Mouse (Mus musculus) heart, postnatal 0 days (tissue): ENCODE data around the gene Kcnj6.

ENCODE experiments used
- CTCF ChIP-seq: IDR thresholded peaks from 2 replicates; pipeline ENCODE4 v1.5.1; 2016; ENCODE audit warnings: antibody characterized with exemption, control low read depth, low read depth
- EP300 ChIP-seq: IDR thresholded peaks from 2 replicates; pipeline ENCODE4 v1.6.1; 2016; ENCODE audit warnings: antibody characterized with exemption, low read depth

DNA sequence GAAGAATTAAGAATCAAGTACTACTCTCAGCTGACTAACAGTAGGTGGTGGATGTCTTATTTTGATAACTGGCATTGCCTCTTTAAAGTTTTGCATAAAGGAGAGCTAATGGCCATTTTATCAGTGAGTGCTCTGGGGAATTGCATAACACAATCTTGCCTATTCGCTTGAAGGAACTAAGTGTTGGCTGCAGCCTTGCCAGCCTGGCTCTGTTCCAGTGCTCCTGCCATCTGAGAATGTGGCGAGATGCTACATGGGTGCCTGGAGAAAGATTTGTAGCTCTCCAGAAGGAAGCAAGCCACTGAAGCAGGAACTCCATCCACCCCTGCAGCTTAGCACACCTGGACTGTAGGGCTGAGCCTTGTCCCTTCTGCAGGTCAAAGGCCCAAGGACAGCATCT is 107.4 kb downstream of the Kcnj6 start:
- TF ChIP-seq CTCF (no peak), EP300 (no peak)
